Mouse (Mus musculus) hindlimb bud, embryonic 11.5 days (tissue): ENCODE data around the gene Csad.
"Not testable (repeated sequence)": the region's sequence is repeated elsewhere in the genome, so short reads cannot be mapped to it uniquely, and the experiment has no call there.

ENCODE experiments used
- DNase-seq: peaks from one replicate; pipeline ENCODE4 v3.0.0-alpha.2; 2012; ENCODE audit warnings: low read depth, low spot score; ENCODE audit errors: extremely low spot score

Gene Csad

DNA sequence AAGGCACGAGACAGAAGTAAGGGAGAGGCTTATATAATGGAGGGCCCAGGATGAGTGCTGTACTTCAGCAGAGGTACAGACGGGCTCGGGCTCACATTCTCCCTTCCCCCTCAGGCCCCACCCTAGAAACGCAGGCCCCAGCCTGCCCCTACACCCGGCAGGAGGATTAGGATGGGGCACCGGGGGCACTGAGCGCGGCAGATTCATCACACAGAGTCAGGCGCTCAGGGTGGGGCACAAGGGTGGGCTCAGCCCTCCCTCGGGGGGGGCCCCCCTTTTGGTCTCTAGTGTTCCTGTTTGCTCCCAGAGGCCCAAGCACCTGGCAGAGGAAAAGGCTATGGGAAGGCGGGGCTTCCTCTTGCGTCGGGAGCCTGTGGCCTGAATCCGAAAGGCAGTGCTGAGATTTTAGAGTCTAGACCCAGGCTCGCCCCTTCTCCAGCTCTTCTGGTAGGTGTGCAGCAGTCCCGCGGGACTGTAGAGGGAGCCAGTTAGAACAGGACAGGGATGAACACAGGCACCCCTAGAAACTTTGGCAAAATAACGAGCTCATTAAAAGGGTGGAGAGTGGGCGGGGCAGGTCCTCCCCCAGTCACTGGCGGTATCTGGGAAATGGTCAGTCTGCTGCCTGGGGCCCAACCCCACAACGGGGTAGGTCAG lies 31.0 kb upstream of the Csad start:
- no peak for DNase-seq

DNA sequence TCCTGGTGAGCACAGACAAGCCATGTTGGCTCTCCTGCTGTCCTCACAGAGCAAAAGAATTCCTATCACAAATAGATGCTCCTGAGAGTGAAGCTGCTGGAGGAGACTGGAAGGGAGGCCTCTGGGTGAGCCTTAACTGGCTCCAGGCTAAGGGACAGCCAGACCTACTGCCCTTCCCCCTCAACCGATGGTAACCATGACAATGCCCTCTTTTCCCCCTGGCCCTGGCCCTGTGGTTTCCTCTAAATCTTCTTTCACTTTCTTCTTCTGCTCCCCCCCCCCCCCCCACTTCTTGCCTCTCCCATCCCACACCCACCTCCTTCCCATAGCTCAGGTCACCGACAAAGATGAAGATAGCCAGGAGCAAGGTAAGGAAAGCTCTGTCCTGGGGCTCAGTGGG lies 29.4 kb upstream of the Csad start:
- DNase-seq = no peak

DNA sequence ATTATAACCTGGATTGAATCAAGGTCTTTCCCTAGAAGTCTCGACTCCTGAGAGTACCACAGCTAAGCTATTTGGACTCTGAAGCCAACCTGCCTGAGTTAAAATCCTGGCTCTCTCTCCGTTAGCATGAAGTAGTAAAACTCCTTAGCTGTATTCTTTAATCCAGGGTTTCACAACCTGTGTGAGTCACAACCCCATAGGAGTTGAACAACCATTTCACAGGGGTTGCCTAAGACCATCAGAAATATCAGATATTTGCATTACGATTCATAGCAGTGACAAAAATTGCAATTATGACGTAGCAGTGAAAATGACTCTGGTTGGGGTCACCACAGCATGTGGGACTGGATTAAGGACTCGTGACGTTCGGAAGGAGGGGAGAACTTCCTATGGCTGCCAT lies 28.2 kb upstream of the Csad start:
- no peak for DNase-seq

DNA sequence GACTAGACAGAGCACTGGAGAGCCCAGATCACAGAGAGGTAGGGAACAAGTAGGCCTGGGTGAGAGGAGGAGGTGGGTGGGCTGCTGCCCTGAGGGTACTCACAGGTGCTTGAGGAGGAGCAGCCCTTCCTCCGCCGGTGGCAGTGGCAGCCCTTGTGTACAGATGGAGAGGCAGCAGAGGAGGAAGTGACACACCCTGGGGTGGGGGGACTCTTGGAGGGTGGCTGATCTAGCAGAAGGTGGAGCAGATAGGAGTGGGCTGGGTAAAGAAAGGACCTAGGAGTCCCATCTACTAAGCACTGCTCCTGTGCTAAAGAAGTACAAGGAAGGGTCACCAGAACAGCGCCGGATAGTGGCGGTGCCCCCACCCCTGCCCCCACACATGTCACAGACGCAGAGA lies 27.2 kb upstream of the Csad start, which contains the start of gene Itgb7:
Itgb7 (minus strand) TSS at position 197 of the 400 bp plus-strand sequence.
- no peak for DNase-seq

DNA sequence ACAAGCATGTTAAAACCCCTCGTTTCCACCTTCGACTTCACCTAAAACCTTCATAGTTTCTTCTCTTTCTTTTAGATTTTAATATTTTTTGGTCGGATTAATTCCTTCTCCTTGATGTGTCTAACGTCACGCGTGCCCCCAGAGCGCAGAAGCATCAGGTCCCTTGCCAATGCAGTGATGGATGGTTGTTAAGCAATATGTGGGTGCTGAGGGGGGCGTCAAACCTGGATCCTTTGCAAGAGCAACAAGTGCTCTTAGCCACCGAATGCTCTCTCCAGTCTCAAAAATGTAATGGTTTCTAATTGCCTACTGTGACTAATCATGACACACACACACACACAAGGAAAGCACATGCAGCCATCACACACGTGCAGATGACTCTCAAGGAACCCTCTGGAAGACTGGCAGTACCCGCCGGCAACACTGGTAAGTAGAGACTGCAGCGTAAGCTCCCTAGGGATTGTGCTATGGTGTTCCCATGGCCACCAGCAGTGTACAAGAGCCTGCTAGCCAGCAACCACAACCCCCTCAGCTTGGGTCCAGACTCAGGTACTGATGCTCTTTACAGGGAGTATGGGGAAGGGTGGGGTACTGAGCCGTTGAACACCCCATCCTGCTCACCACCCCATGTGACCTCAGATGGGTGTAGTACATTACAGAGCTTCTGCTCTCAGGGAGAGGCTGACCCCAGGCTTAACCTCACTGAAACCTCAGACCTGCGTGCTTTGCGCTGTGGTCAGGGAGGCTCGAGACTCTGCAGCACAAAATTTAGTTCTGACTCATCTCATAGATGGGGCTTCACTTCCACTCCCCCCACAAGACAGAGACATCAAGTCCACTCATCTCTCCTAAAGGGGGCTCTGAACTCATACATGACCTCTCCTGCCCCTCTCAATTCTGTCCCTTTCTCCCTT lies 26.1 kb upstream of the Csad start:
- no peak for DNase-seq

DNA sequence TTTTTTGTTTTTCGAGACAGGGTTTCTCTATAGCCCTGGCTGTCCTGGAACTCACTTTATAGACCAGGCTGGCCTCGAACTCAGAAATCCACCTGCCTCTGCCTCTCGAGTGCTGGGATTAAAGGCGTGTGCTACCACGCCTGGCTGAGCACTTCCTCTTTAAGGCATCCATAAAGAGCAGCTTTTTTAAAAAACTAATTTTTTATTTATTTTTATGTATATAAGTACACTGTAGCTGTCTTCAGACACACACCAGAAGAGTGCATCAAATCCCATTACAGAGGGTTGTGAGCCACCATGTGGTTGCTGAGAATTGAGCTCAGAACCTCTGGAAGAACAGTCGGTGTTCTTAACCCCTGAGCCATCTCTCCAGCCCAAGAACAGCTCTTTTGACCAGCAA lies 21.1 kb upstream of the Csad start:
- not testable (repeated sequence) for DNase-seq

DNA sequence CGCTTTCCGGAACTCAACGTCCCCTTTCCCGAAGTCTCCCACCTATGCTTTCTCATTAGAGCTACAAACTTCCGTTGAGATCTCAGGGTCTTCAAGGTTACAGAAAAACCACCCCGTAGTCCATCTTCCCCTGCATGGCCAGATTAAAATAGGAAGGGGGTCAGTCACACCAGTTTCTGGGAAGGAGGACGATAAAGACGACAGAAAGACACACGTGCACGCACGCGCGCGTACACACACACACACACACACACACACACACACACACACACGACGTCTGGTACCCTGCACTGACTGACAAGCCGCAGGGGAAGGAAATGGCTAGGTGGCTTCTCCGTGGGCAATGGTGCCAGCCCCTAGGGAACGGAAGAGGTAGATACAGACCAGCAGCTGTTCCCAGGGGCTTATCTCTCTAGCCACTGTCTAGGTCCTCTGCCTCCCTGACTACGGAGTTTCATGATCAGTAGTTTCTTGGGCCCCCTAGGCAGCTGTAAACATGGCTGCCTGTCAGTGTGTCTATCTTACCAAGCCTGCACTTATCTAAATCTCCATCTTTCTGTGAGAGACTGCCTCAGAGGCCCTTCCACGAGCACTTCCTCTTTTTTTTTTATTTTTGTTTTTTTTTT lies 20.6 kb upstream of the Csad start:
- DNase-seq = no peak

DNA sequence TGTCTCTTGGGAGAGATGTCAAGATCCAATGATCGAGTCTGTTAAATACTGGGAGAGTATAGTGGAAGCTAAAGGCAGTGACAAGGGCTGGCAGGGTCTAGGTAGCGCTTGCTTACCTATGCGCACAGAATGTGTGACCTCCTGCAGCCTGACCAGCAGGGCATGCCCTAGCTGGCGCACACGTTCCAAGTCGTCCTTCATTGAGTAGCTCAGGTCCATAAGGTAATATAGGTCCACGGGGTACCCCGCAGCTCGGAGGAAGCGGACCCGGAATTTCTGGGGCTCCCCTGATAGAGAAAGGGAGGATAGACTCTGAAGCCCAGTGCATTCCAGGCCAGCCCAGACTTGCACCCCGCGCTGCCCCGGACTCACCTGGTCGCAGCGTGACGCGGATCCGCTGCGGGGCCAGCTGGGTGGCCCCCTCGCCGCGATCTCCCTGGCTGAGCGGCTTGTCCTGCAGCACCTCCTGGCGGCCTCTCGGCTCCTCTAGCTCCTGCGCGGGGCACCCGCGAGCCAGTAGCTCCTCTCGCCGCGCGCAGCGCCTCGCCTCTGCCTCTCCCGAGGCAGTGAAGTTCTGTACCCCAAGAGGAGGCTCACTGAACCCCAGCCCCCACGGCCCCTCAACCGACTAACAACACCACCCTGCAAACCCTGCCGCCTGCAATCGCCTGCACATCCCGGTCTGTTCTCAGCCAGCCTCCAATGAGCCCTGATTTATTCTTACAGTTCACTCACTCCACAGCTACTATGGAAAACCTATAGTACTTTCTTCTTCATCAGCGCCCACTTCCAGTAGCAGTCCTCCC lies 19.9 kb upstream of the Csad start:
- no peak for DNase-seq

DNA sequence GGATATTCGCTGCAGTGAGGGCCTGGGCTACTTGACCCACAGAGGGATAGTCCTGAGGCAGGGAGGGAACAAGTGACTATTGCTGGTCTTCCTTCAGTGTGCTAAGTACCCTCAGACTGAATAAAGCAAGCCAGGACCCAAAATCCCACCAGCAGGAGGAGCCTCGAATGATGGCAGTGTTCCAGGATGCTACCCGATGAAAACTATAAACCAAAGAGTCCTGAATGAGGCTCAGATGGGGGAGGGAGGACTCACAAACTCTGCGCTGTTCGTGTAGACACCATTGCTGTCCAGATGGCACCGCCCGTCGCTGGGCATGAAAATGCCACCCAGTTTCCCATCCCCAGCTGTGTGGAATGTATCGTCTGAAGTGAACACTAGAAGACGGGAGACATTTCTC lies 17.9 kb upstream of the Csad start:
- no peak for DNase-seq

DNA sequence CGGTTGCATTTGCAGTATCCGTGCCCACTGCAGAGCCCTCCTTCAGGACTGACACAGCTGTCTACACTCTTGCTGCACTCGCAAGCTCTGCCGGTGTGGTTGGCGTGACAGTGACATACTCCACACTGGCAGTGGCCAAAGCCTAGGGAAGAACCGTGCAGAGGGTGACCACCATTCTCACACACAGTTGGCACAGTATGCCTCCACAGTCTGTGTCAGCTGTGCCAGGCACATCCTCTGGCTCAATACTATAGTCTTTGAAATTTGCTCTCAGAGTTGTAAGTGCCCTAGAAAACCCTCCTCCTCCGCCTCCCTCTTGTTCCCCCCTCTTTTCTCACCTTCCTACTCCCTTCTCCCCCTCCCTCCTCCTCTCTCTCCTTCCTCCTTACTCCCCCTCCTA lies 12.8 kb upstream of the Csad start:
- no peak for DNase-seq

DNA sequence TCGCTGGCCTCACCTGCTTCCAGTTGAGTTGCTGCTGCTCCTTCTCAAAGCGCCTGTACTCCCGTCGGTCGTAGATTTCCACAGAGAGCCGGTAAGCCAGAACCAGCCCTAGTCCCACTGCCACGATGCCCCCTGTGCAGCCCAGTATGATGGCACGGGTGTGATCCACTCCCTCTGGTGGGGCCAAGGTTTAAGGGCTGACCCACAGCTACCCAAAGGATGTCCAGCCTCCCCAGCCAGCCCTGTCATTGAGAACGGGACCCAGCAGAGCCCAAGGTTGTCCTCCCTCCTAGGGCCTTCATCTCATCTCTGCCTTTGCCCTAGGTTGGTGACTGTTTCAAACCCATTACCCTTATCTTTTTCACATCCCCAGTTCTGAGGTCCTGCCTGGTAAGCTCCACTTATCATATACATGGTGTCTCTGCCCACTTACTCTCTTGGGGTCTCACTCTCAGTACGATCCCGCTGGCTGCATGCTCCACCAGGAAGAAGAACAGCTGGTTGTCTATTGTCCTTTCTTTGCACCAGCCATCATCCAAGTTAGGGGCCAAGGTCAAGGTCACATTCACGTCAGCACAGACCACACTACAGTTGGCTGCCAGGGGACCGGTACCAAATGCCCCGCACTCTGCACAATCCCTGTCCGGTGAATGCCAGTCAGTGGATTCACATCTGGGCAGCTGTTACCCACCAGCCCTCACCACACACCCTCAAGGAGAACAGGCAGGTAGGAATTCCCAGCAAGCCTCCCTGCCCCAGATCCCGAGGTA lies 12.1 kb upstream of the Csad start:
- DNase-seq = no peak

DNA sequence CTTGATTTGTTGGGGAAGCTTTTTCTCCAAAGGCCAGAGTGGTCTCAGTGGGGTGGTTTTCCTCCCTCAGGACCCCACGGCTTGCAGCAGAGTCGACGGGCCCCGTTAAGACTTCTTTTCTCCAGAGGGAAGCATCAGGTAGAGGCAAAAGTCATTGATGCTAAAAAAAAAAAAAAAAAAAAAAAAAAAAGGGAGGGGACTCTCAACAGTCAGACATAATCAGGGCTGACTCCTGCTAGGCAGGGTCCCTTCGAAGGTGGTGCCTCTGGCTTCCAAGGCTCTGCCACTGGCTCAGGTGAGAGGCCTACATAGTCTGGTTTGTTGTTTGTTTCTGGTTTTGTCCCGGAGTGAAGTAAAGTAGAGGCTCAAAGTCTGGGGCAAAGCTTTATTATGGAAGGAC lies 11.1 kb upstream of the Csad start:
- DNase-seq = no peak

DNA sequence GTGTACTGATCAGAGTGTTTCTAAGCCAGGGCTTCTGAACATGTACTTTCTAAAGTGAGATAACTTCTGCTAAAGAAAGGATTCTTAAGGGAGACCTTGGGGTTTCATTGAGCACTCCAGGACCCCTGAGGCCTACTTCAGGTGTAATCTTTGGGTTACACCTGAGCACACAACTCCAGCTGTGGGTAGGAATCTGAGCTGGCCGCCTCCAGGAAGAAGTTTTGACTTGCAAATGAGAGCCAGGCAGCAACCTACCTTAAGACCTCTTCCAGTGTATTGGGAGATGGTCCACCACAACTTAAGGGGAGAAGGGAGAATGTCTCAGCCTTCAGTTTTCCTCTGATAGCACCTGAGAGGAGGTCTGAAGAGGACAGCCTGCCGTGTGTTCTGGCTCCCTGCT lies 9.6 kb upstream of the Csad start:
- no peak for DNase-seq

DNA sequence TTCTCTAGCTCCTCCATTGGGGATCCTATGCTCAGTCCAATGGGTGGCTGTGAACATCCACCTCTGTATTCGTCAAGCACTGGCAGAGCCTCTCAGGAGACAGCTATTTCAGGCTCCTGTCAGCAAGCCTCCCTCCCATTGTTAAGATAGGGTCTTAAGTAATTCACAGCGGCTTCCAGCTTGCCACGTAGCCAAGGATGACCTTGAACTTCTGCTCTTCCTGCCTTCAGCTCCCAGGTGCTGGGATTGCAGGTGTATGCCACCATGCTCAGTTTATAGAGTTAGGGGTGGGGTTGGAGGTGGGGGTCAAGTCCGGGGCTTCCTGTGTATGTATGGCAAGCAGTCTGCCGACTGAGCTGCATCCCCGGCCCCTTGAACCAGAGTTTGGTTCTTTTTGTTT lies 7.4 kb upstream of the Csad start:
- no peak for DNase-seq

DNA sequence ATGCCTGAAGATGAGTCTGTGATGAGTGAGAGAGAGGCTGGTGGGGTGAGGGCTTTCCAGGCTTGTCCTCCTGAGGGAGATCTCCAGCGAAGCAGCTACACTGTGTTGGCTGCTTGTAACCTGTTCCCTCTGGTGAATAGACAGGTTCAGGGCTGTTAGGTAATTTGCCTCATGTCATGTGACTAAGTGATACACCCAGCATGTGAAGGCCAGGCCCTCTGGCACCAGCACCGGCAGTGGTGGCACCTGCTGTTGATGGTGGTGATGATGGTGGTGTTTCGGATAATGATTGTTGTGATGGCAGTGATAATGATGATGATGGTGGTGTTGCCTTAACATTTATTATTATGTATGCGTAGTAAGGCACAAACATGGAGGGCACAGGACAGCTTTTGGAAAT lies 6.3 kb upstream of the Csad start:
- DNase-seq = no peak

DNA sequence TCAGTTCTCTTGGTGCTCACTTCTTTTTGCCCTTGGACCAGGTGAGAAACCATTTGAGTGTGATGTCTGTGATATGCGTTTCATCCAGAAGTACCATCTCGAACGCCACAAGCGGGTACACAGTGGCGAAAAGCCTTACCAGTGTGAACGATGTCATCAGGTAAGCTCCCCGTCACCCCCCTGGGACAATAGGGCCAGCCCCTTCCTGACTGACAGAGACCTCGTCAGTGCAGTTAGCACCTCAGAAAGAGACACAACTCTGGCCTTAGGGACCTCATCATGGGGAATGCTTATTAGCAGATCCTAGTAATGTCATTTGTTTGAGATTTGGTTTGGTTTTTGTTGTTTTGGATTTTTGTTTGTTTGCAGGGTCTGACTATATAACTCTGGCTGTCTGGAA lies 4.6 kb upstream of the Csad start:
- DNase-seq = no peak

DNA sequence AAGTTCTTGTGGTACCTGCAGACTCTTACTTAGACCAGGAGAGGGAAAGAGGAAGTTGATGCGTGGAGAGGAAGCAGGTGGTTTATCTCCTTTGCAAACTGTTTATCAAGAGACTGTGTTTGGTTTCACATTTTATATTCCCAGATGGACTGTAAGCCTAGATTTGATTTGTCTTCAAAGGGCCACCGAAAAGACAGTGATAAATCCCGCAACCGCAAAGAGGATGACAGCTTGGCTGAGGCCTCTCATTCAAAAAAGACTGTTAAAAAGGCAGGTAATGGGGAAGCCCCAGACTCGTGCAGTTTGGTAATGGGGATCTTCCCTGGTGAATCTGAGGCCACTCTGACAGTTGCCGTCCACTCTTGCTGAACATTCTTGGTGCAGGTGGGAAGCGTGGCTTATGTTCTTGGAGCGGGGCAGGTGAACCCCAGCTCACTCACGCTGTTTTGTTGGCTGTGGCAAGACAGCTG lies 3.6 kb upstream of the Csad start:
- DNase-seq = no peak

DNA sequence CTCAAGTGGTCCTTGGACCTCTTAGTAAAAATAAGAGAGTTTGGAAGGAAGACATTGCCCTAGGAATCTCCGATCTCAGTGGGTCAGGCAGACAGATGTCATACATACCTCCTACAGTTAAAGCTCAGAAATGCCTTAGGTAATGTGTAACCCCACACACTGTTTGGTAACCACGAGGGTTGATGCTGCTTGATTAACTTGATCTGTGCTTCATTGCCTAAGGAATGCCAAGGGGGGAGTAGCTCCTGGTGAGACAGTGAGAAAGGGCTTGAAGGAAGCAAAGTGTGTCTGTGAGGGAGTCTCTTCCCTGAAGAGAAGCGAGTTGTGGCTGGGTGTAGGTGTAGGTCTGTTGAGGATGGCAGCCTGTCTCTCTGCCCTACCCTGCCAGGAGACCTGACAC lies 2.8 kb upstream of the Csad start:
- DNase-seq = no peak

DNA sequence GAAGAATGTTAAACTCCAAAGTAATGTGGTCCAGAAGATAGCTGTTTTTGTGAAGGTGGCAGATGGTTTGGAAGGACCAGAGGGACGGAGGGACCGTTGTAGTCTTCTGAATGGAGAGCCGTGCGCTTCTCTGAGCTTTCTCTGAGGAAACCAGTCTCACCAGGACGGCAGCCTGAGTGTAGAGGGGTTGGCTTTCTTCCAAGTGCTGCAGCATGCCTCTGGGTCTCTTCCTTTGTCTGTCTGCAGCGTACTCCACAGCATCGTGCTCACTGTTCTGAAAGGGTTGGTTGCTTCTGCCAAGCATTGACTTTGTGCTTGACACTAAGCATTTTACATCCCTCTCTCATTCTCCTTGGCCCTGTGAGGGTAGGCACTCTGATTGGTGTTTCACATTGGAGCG lies 1.3 kb upstream of the Csad start:
- DNase-seq = no peak

DNA sequence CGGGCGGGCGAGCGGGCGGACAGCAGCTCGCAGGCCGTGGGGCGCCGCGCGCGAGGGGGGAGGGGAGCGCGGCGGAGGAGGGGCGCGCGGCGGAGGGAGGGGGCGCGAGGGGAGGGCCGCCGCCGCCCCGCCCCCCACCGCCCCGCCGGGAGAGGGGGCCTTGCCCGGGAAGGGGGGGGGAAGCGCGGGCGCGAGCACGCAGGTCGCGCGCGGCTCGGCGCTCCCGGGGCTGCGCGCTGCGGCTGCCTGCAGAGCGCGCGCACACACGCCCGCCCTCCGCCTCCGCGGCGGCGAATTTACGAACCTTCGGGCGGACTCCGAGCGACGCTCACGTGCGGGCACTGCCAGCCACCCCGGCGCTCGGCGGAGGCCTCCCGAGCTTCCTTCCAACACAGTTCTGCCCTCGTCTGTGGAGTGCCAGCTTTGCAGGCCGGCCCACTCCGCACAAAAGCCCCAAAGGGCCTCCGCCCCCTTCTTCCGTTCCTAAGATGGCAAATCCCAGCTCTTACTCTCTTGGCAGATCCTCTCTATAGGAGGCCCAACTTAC lies 616 bp downstream of the Csad start:
- no peak for DNase-seq
